Mouse (Mus musculus) lung, postnatal 0 days (tissue): ENCODE results near the gene Zfp324.

Experiments used
- CTCF ChIP-seq: IDR thresholded peaks from 2 replicates; pipeline ENCODE4 v1.5.1; 2016; ENCODE audit warnings: antibody characterized with exemption, mild to moderate bottlenecking
- EP300 ChIP-seq: IDR thresholded peaks from 2 replicates; pipeline ENCODE4 v1.6.1; 2016; ENCODE audit warnings: antibody characterized with exemption, mild to moderate bottlenecking, control low read depth

DNA sequence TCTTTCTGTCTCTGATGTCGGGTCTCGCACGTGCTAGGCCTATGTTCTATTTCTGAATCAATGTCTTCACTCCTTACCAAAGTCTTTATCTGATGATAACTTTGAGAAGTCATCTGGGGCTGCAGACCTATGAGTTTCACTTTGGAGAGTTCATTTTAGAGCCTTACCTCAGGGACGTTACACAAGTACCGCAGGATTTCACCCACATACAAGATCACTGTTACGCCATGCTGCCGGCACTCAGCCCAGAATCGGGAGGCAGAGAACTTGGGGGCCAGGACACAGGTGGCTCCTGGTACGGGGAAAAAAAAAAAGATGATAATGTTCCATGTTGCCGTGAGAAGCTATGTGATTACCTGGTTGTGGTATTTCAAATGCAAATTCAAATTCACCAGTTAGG is 27.5 kb downstream of the Zfp324 start:
- TF ChIP-seq CTCF, result no peak
- no peak for TF ChIP-seq EP300
